Mouse (Mus musculus) layer of hippocampus, adult 8-10 months (tissue): ENCODE results near the gene 1700057G04Rik. TPM values are rescaled to one million over a fixed set of nuclear protein-coding genes. Genes with fewer than 3 reads are reported as not detected.

ENCODE experiments used
- DNase-seq, 2 experiments: peaks; one replicate each; pipeline ENCODE4 v3.0.0; 2022; ENCODE audit warnings: low spot score in 2 of 2
- total RNA-seq, 4 experiments: library from RNA; stranded (reverse); gene quantifications; 2 replicates each; pipeline ENCODE4 v1.2.4; 2022

The 1700057G04Rik gene
- total RNA-seq: not detected

DNA sequence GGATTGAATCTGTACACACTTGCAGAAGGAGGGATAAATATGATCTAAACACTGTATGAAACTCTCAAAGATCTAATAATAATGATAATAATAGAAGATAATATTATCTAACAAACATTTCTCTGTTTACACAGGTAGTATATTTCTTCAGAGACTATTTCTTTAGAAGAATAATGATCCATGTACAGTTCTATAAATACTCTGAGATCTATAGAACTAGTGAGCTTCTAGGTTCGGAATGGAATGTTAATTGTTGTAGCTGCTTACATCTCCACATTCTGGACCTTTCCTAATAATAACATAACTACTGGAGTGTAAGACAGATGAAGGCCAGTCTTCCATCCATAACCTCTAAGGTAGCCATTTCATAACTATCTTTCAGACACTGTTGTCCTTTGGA, at the start of gene 1700057G04Rik:
TSS of gene 1700057G04Rik (plus strand) at position 301 of the 400 bp plus-strand sequence.
- DNase-seq: no peak

GRCm38 (mm10) chr9:92260481-92261159, 48.6 kb upstream of the 1700057G04Rik start:
- no peak for DNase-seq

DNA sequence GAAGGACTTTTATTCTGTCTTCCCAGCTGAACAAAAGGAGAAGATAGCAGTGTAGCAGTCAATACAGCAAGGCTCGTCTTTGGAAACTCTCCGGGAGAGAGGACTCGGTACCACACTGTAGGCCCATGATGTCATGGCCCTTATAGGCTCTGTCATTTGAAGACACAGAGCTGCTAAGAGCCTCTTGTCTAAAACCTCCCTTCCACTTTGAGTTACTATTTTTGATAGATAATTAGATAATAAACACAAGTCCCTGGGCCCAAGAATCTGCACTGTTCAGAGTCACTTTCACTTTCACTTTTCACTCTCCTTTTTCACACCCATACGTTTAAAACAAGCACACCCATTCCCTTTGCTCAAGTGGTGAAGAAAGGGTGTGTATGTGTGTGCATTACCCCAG, 43.5 kb upstream of the 1700057G04Rik start:
- DNase-seq: no peak

- DNase-seq: no peak
Observed at GRCm38 (mm10) chr9:92266558-92267171, 42.5 kb upstream of the 1700057G04Rik start.

GRCm38 (mm10) chr9:92267732-92268131, 41.4 kb upstream of the 1700057G04Rik start:
- no peak for DNase-seq

DNA sequence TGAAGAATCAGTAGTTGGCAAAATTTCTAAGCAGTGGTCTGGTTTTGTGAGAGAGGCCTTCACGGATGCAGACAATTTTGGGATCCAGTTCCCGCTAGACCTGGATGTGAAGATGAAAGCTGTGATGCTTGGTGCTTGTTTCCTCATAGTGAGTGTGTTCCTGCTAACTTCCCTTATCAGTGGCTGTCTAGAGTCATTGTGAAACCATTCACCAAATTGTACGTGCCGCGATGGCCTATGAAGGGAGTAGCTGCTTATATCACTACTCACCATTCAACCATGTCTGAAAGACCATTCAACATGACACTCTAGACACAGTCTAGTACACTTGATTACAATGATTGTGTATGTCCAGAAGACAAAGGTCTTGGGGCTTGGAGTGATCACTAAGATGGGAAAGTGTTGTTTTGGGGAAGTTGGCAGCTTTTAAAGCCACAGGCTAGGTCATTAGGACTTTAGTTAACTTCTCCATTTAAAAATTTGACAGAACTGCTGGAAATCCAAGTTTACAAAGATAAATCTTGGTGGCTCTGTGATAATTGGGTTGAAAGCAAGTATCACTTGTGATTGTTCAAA, 39.3 kb upstream of the 1700057G04Rik start:
- DNase-seq: no peak

- peak in 1 of 2 experiments; percentile 24 for DNase-seq
Observed at GRCm38 (mm10) chr9:92270927-92271326, 38.2 kb upstream of the 1700057G04Rik start.

DNA sequence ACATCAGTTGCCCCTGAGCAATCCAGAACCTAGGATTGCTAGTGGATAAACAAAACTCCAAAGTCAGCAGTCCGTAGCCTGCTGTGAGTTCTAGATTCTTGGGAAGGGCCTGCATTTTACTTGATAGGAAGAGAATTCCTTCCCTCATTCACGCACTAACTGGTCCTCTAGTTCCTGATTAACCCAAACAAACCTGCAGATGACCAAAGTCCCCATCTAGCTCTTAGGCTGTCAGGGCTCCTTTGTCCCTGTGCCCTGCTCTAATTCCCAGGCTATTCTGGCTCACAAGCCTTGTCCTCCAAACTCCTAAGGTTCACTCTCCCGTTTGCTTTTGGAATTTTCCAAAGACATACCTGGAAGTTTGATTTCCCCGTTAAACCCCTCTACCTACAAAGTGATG, 36.5 kb upstream of the 1700057G04Rik start:
- no peak for DNase-seq

DNA sequence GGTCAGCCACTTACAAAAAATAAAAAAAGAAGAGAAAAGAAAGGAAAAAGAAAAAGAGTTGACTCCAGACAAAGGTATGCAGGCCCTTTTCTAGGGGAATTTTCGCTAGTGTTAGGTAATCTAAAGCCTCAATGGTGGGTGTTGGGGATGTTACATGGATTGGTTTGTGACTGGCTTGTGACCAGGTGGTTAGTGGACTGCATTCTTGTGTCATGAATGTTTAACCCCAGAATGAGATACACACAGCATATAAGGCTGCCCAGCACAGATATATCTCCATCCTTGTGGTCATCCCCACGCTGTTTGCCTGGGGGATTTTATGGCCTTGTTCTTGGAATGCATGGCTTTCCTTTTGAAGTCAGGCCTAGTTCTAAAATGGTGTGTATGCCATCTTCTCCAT, 35.9 kb upstream of the 1700057G04Rik start:
- DNase-seq: no peak

DNA sequence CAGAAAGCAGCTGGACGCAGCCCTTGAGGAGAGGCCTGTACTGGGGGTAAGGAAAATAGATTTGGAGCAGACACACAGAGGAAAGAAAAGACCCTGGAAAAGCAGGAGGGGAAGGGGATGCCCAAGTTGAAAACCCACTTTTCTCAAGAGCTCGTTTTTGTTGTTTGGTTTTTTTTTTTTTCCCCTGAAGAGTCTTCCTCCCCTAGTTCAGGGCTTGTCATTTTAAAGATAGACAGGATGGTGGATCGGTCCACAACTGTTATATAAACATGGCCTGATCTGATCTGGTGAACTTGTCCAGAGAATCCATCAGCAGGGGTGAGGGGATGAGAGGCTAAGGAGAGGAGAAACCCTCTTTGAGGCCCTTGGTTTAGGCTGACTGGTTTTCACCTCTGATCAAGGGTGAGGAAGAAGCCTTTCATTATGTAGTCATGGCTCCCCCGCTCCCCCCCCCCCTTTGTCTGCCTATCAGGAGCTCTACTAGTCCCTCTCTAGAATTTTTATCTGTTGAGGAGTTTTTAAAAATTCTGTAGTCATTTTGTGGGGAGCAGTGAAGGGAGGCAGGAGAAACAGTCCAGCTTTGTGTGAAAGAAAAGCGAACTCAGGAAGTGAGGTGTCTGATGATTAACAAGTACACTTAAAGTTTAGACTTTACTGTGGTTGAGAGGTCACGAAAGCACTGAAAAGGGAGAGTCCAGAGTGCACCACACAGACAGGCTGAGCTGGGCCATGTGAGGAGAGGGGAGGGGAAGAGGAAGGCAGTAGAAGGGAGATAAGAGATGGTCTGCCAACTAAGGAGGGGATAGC, 35.0 kb upstream of the 1700057G04Rik start:
- no peak for DNase-seq

- no peak for DNase-seq
Observed at GRCm38 (mm10) chr9:92275486-92276207, 33.5 kb upstream of the 1700057G04Rik start, which contains the start of gene Plscr2. Plscr2 (plus strand) TSS chr9:92275602.

DNA sequence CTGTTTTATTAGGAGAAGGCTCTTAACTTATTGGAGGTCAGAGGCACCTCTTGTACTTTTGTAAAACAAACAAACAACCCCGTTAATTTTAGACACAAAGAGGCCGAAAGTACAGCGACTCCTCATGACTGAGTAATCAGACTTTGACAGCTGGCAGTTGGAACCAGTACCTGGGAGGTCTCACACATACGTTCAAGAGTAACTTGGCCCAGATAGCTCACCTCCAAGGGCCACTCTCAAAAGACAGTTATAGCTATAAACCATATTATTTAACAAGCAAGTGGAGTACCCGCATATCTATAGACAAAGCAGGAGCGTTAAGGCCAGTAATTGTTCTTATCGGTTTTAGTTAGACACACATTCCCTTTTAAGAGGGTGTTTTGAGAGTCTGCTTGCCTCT, 32.8 kb upstream of the 1700057G04Rik start:
- DNase-seq: no peak

DNA sequence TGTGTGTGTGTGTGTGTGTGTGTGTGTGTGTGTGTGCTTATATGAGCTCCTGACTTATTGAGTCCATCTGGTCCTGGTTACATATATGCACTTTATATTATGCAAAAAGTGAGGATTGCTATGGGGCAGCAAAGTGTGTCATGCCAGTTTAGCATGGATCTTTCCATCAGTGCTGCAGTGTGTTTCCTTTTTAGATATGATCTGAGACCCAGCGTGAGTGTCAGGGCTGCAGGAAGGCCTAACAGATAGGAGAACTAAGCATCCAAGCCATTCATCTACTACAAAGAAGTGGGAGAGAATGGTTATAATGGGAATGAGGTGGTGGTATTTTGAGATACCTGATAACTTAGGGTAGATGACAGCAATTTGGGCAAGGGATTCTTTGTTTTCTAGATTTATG, 29.1 kb upstream of the 1700057G04Rik start:
- no peak for DNase-seq

DNA sequence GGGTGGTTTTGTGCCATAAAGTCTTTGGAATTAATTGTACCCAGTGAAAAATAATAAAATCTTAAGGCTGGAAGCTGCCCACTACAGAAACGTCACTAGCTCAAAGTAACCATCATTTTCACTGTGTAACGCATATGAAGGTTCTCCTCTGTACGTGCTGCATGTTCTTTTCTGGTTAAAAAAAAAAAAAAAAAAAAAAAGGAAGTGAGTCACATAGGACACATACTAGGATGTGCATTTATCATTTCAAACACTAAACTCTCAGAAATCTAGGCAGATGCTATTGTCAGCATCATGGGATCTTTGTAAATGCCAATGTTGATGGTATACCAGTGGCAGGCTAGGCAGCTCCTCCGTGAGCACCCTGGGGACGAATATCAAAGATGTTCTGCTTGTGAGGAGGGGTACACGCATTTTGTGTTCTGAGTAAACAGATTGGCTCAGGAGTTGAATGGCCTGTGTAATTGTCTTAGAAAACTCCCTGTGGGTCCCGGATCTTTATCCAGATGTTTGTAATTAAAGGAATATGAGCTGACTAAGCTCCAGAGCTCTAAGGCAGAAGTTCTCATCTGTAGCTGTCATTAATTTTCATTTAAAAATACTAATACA, 26.5 kb upstream of the 1700057G04Rik start:
- DNase-seq: no peak

DNA sequence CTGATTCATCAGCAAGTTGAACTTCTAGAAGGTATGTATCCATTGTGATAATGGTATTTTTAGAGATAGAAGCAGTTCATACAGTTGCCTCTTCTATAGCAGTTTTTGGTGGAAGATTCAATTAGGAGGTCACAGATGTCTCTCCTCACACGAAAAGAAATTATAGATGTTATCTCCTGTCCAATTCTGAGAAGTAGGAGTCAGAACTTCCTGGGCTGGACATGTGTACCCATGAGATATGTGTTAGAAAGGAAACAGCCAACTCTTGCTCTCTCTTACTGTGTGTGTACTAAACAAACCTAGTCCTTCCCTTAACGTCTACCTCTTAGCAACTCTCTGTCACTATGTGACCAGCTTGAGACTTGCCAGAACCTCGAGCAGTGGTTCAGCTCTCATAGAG, 19.5 kb upstream of the 1700057G04Rik start:
- no peak for DNase-seq

GRCm38 (mm10) chr9:92292169-92292568, 17.0 kb upstream of the 1700057G04Rik start:
- no peak for DNase-seq

- DNase-seq: no peak
Observed at GRCm38 (mm10) chr9:92292922-92293321, 16.3 kb upstream of the 1700057G04Rik start.

GRCm38 (mm10) chr9:92293560-92294548, 15.3 kb upstream of the 1700057G04Rik start:
- DNase-seq: no peak

GRCm38 (mm10) chr9:92298288-92298687, 10.9 kb upstream of the 1700057G04Rik start:
- no peak for DNase-seq

DNA sequence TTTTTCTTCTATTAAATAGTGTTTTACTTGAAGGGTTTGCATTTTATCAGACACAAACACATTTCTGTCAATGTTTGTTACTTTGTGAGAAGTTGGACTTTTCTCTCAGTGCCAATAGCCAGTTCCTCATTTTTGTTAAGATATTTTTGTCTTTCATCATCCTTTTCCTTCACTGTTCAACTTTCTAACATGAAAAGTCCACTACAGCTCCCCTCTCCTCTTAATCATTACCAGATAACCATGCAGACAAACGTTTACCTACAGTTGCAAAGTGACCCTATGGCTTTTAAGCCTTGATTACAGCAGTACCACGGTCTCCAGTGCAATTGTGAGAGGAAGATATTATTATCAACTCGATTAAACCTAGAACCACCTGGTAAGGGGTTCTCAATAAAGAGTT, 8.0 kb upstream of the 1700057G04Rik start:
- DNase-seq: no peak
